Mouse (Mus musculus) CH12.LX (cell line): ENCODE measurements at regions not wholly inside any gene's neighbourhood (a gene's known extent, or its start where the extent isn't known, plus 50 kb on each side); places are given as distances from the start of the nearest gene placed in this dataset.

Experiments used
- DNase-seq: peaks from one replicate; pipeline ENCODE4 v3.0.0-alpha.2; 2013; ENCODE audit errors: extremely low read depth
- H3K27ac ChIP-seq: 2 replicates; pipeline ENCODE4 v1.5.1; 2012; ENCODE audit warnings: low read depth, mild to moderate bottlenecking, control low read depth, moderate library complexity; ENCODE audit not compliant: insufficient read depth
- H3K27me3 ChIP-seq: replicated peaks from 2 replicates; pipeline ENCODE3; 2012; ENCODE audit warnings: inconsistent platforms
- H3K36me3 ChIP-seq, 2 experiments: replicated peaks in 1 of 2; 2 replicates each; pipeline versions ENCODE3 to v1.6.1; 2012; ENCODE audit warnings: inconsistent platforms in 1 of 2, low read length in 1 of 2, mild to moderate bottlenecking in 1 of 2, mixed read lengths in 1 of 2, moderate library complexity in 1 of 2; ENCODE audit not compliant: control insufficient read depth in 1 of 2, insufficient read depth in 1 of 2
- H3K4me1 ChIP-seq, 2 experiments: 2 replicates each; pipeline ENCODE4 v1.6.1; 2012; ENCODE audit warnings: inconsistent platforms in 1 of 2, moderate library complexity in 1 of 2; ENCODE audit not compliant: insufficient read depth in 2 of 2, control insufficient read depth in 1 of 2
- H3K4me2 ChIP-seq: 2 replicates; pipeline ENCODE4 v1.6.1; 2012; ENCODE audit warnings: low read depth, mild to moderate bottlenecking, control low read depth; ENCODE audit not compliant: poor library complexity, insufficient read depth, severe bottlenecking
- H3K4me3 ChIP-seq, 3 experiments: fragments of 150-350 bp in 1 of 3; sonication (generic) in 1 of 3; replicated peaks in 1 of 3; 2 replicates each; pipeline versions ENCODE3 to v1.5.1; 2011 to 2012; ENCODE audit warnings: low read depth in 2 of 3, low read length in 2 of 3, mild to moderate bottlenecking in 2 of 3, moderate library complexity in 2 of 3, control low read depth in 1 of 3, improper control_type of control experiment in 1 of 3, inconsistent platforms in 1 of 3, mixed read lengths in 1 of 3; ENCODE audit not compliant: poor library complexity in 1 of 3
- H3K79me2 ChIP-seq: replicated peaks from 2 replicates; pipeline ENCODE4 v1.6.1; 2012; ENCODE audit warnings: mild to moderate bottlenecking, moderate library complexity; ENCODE audit not compliant: control insufficient read depth, poor library complexity, insufficient read depth, severe bottlenecking; ENCODE audit errors: extremely low read depth
- H3K9ac ChIP-seq: 2 replicates; pipeline ENCODE4 v1.6.1; 2012; ENCODE audit warnings: low read depth, mild to moderate bottlenecking, control low read depth, moderate library complexity; ENCODE audit not compliant: insufficient read depth
- H3K9me3 ChIP-seq: replicated peaks from 2 replicates; pipeline ENCODE3; 2012; ENCODE audit warnings: low read length, inconsistent platforms, mixed read lengths
- BHLHE40 ChIP-seq: IDR thresholded peaks from 2 replicates; pipeline ENCODE4 v1.6.1; 2011; ENCODE audit warnings: mild to moderate bottlenecking, low read depth, low read length, improper control_type of control experiment
- CHD1 ChIP-seq: IDR thresholded peaks from 2 replicates; pipeline ENCODE4 v1.6.1; 2012; ENCODE audit warnings: low read depth, low read length, improper control_type of control experiment, inconsistent platforms
- CHD2 ChIP-seq: IDR thresholded peaks from 2 replicates; pipeline ENCODE4 v1.6.1; 2011; ENCODE audit warnings: low read length, improper control_type of control experiment
- CTCF ChIP-seq, 2 experiments: IDR thresholded peaks in 1 of 2; conservative IDR thresholded peaks in 1 of 2; 2 replicates each; pipeline ENCODE4 v1.5.1; 2011 to 2012; ENCODE audit warnings: low read depth in 2 of 2, low read length in 2 of 2, improper control_type of control experiment in 1 of 2, inconsistent platforms in 1 of 2, mild to moderate bottlenecking in 1 of 2, moderate library complexity in 1 of 2
- E2F4 ChIP-seq: IDR thresholded peaks from 2 replicates; pipeline ENCODE4 v1.6.1; 2011; ENCODE audit warnings: low read depth, low read length, improper control_type of control experiment; ENCODE audit not compliant: insufficient replicate concordance
- ELF1 ChIP-seq: IDR thresholded peaks from 2 replicates; pipeline ENCODE4 v1.6.1; 2014; ENCODE audit warnings: low read depth, mild to moderate bottlenecking, inconsistent platforms, low read length, improper control_type of control experiment
- ETS1 ChIP-seq: conservative IDR thresholded peaks from 2 replicates; pipeline ENCODE4 v1.6.1; 2012; ENCODE audit warnings: low read depth, mild to moderate bottlenecking, inconsistent platforms, low read length, improper control_type of control experiment, moderate library complexity
- GABPA ChIP-seq: IDR thresholded peaks from 2 replicates; pipeline ENCODE4 v1.6.1; 2012; ENCODE audit warnings: low read depth, low read length, improper control_type of control experiment, inconsistent platforms; ENCODE audit not compliant: insufficient replicate concordance
- HCFC1 ChIP-seq: IDR thresholded peaks from 2 replicates; pipeline ENCODE4 v1.6.1; 2012; ENCODE audit warnings: low read depth, mild to moderate bottlenecking, inconsistent platforms, low read length, improper control_type of control experiment
- JUN ChIP-seq: IDR thresholded peaks from 2 replicates; pipeline ENCODE4 v1.6.1; 2011; ENCODE audit warnings: low read depth, mild to moderate bottlenecking, low read length, improper control_type of control experiment, moderate library complexity; ENCODE audit not compliant: insufficient read depth
- MAFK ChIP-seq: IDR thresholded peaks from 2 replicates; pipeline ENCODE4 v1.6.1; 2011; ENCODE audit warnings: low read length, improper control_type of control experiment; ENCODE audit not compliant: insufficient replicate concordance
- MAX ChIP-seq: IDR thresholded peaks from 2 replicates; pipeline ENCODE4 v1.6.1; 2011; ENCODE audit warnings: low read length, improper control_type of control experiment
- MEF2A ChIP-seq: IDR thresholded peaks from 2 replicates; pipeline ENCODE4 v1.6.1; 2014; ENCODE audit warnings: low read depth, mild to moderate bottlenecking, inconsistent platforms, low read length, improper control_type of control experiment, borderline replicate concordance
- MYC ChIP-seq: IDR thresholded peaks from 2 replicates; pipeline ENCODE4 v1.6.1; 2011; ENCODE audit warnings: low read depth, mild to moderate bottlenecking, improper control_type of control experiment, low read length
- NELFE ChIP-seq: IDR thresholded peaks from 2 replicates; pipeline ENCODE4 v1.6.1; 2011; ENCODE audit warnings: low read depth, low read length, improper control_type of control experiment
- PAX5 ChIP-seq: IDR thresholded peaks from 2 replicates; pipeline ENCODE4 v1.6.1; 2012; ENCODE audit warnings: low read length, inconsistent platforms, mixed read lengths
- POLR2AphosphoS2 ChIP-seq: IDR thresholded peaks from 2 replicates; pipeline ENCODE4 v1.6.1; 2011; ENCODE audit warnings: low read depth, low read length, improper control_type of control experiment
- RCOR1 ChIP-seq: conservative IDR thresholded peaks from 2 replicates; pipeline ENCODE4 v1.6.1; 2012; ENCODE audit warnings: low read depth, mild to moderate bottlenecking, inconsistent platforms, low read length, improper control_type of control experiment
- SIN3A ChIP-seq: IDR thresholded peaks from 2 replicates; pipeline ENCODE4 v1.6.1; 2012; ENCODE audit warnings: low read length, improper control_type of control experiment, inconsistent platforms
- TBP ChIP-seq: conservative IDR thresholded peaks from 2 replicates; pipeline ENCODE4 v1.6.1; 2011; ENCODE audit warnings: low read depth, low read length, improper control_type of control experiment
- TCF12 ChIP-seq: IDR thresholded peaks from 2 replicates; pipeline ENCODE4 v1.6.1; 2014; ENCODE audit warnings: low read depth, mild to moderate bottlenecking, inconsistent platforms, low read length, improper control_type of control experiment
- UBTF ChIP-seq: IDR thresholded peaks from 2 replicates; pipeline ENCODE4 v1.6.1; 2012; ENCODE audit warnings: low read depth, mild to moderate bottlenecking, inconsistent platforms, low read length, improper control_type of control experiment, moderate library complexity
- USF1 ChIP-seq: IDR thresholded peaks from 2 replicates; pipeline ENCODE4 v1.6.1; 2014; ENCODE audit warnings: low read depth, mild to moderate bottlenecking, inconsistent platforms, low read length, improper control_type of control experiment
- ZC3H11A ChIP-seq: IDR thresholded peaks from 2 replicates; pipeline ENCODE4 v1.6.1; 2012; ENCODE audit warnings: low read depth, mild to moderate bottlenecking, inconsistent platforms, low read length, improper control_type of control experiment
- ZKSCAN1 ChIP-seq: IDR thresholded peaks from 2 replicates; pipeline ENCODE4 v1.6.1; 2012; ENCODE audit warnings: low read depth, inconsistent platforms, low read length, improper control_type of control experiment, borderline replicate concordance
- ZMIZ1 ChIP-seq: IDR thresholded peaks from 2 replicates; pipeline ENCODE4 v1.6.1; 2012; ENCODE audit warnings: low read depth, mild to moderate bottlenecking, inconsistent platforms, low read length, improper control_type of control experiment
- ZNF384 ChIP-seq: IDR thresholded peaks from 2 replicates; pipeline ENCODE4 v1.6.1; 2012; ENCODE audit warnings: low read depth, low read length, improper control_type of control experiment, inconsistent platforms
- dilution Hi-C: fragments of 300-500 bp; cut with MboI; formaldehyde crosslinking; loops from 2 replicates; pipeline ENCODE4 v1.14.3; 2020; ENCODE audit warnings: low sequenced_read_pairs; ENCODE audit not compliant: extremely low pct_unique_long_range_greater_than_20kb, extremely low pct_ligation_motif_present
- in situ Hi-C: fragments of 300-500 bp; cut with MboI; formaldehyde crosslinking; loops from 3 replicates; pipeline ENCODE4 v1.14.3; 2019; ENCODE audit warnings: low sequenced_read_pairs, low pct_ligation_motif_present, low pct_unique_long_range_greater_than_20kb, mixed read lengths

DNA sequence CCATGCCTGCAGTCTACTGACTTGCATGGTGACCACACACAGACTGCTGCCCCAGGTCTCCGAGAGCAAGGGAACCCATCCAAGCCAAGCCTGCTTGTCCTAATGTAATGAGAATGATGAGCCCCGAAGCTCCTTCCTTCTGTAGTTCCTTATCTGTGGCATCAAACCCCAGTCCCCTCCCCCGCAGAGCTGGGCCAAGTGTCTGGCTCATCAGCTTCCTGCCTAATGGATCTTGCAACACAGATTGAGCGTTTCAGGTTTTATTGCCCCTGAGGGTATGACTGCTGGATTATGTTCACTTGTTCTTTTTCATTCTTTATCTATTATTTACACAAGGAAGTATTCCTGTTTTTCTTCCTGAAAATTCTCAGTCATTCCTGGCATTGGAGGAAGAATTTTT lies 142.5 kb downstream of the Tmem18 start:
- Histone ChIP-seq H3K27ac (no peak overlapping the region), H3K4me3 (no peak overlapping the region), H3K4me2 (no peak overlapping the region), H3K36me3 (no peaks in the 10 kb centered on the region), H3K4me1 (no peaks in the 10 kb centered on the region), H3K9ac (no peak overlapping the region)
- DNase-seq = no peak
- in situ Hi-C loops = no loop called here
- TF ChIP-seq POLR2AphosphoS2 (no peak), PAX5 (no peak), GABPA (no peak), CTCF (conservative IDR thresholded peaks at IDR 0.05 in 1 of 2, IDR thresholded peaks at IDR 0.05 in 1 of 2; ENCODE audit: low read depth in 2 of 2, low read length in 2 of 2) (no peak), MAFK (no peak), CHD1 (no peak), SIN3A (no peak), ZKSCAN1 (no peak), BHLHE40 (no peak), HCFC1 (no peak), NELFE (no peak), UBTF (no peak), E2F4 (no peak)
- TF ChIP-seq, all 38 proteins: peak for 0
- Histone ChIP-seq H3K9me3 (no peaks in the 10 kb centered on the region), H3K79me2 (no peaks in the 10 kb centered on the region), H3K27me3 (no peaks in the 10 kb centered on the region)
- dilution Hi-C loops = no loop called here

DNA sequence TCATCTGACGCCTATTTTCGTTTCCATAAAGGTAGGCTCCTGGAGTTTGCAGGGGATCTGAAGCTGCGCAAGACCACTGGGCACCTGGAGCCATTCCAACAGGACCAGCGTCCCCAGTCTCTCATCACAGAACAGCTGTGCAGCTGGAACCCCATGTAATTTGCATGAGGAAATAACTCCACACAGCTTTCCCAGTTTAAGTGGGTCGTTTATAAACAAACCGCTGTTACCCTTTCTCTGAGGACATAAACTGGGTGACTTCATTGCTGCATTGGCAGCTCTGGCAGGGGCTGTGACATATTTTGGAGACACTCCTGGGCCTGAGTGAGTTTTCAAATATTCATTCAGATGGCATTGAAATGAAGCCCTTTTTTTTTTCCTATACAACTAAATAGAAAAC lies 145.2 kb downstream of the Tmem18 start:
- Histone ChIP-seq H3K4me3 (no peak overlapping the region), H3K27me3 (no peaks in the 10 kb centered on the region), H3K9ac (no peak overlapping the region), H3K27ac (no peak overlapping the region), H3K79me2 (no peaks in the 10 kb centered on the region), H3K4me2 (no peak overlapping the region), H3K9me3 (no peaks in the 10 kb centered on the region), H3K36me3 (no peaks in the 10 kb centered on the region), H3K4me1 (no peaks in the 10 kb centered on the region)
- TF ChIP-seq CHD2 = no peak
- no peak for TF ChIP-seq ETS1
- in situ Hi-C loops (no loop called here), dilution Hi-C loops (no loop called here)
- no peak for DNase-seq

DNA sequence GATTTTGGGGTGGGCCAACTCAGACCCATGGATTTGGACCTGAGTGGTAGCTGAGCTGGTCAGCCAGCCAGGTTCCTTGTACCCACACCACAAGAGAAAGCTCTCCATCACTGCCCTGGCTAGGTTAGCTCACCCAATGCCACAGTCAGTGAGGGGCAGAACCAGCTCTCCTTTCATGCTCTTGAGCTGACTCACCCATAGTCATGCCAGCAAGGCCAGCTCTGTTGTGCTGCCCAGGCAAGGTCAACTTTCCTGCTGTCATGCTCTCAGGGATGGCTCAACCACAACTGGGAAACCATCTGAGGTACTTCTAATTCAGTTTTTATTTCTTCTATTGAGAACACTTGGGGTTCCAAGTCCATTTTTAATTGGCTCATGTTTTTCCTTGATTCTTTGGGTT lies 116.5 kb upstream of the Alkal2 start:
- Histone ChIP-seq H3K27ac (no peak overlapping the region), H3K4me3 (no peak overlapping the region), H3K36me3 (no peaks in the 10 kb centered on the region), H3K27me3 (no peaks in the 10 kb centered on the region), H3K79me2 (no peaks in the 10 kb centered on the region), H3K4me1 (no peaks in the 10 kb centered on the region), H3K9me3 (no peaks in the 10 kb centered on the region), H3K4me2 (no peak overlapping the region), H3K9ac (no peak overlapping the region)
- in situ Hi-C loops (no loop called here), dilution Hi-C loops (no loop called here)
- no peak for TF ChIP-seq ZNF384
- no peak for TF ChIP-seq RCOR1
- no peak for TF ChIP-seq MAX
- no peak for TF ChIP-seq MYC
- TF ChIP-seq JUN = no peak
- no peak for TF ChIP-seq E2F4
- TF ChIP-seq MEF2A = no peak
- no peak for TF ChIP-seq ZMIZ1
- TF ChIP-seq TCF12 = no peak
- no peak for TF ChIP-seq NELFE
- no peak for TF ChIP-seq ZC3H11A
- TF ChIP-seq USF1 = no peak
- TF ChIP-seq ETS1 = no peak
- no peak for TF ChIP-seq BHLHE40
- no peak for TF ChIP-seq TBP
- no peak for TF ChIP-seq ELF1
- DNase-seq = no peak
